ENCODE assay signal across 15 mouse cellular contexts in the genomic region with DNA sequence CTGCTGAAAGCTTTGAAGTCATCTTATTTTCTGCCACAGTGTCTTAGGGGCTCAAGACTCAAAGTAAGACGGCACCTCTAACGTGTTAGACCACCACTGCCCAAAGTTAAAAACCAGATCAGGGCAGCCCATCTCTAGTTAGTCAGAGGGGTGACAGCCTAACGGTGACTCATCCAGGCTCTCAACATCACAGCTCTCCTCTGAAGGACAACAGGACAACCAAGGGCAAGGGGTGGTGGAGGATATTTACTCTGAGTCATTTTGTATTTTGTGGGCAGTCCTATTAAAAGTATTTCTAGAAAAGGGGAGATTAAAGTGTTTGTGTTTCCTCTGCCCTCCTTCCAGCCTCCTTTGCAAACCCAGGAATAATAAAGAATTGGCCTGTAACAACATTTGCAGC.
DNase-seq lines count a peak whose midpoint lies in the region; ATAC-seq and TF ChIP-seq lines count a peak whose summit lies in the region.
"Had no signal": no experiment of that assay in that cellular context is flagged by ENCODE, and none has a peak within 500 bp of the region (broad histone marks: within the 10 kb centered on the region; RNA-seq: fewer than 3 reads in every experiment).

No protein-coding gene starts in this region.

- TF ChIP-seq POLR2A in myocyte (IDR thresholded peaks at IDR 0.05; ENCODE audit: insufficient read length, low read depth) = no peak

- no peak overlapping the region for H3ac ChIP-seq in myocyte (ENCODE audit: control insufficient read depth, insufficient read length)

- ATAC-seq in heart, embryonic 11.5 days (replicated peaks; ENCODE audit: insufficient number of reproducible peaks, low FRiP score, low TSS enrichment) = no peak
- ATAC-seq in cerebellum, adult (ENCODE audit: insufficient number of reproducible peaks, low FRiP score, low TSS enrichment) = no peak
- ATAC-seq: intestine, embryonic 15.5 days; liver, postnatal 0 days had no signal

- no peak for DNase-seq in heart, adult 9 months (ENCODE audit: low spot score in 2 of 2)
- no peak for DNase-seq in layer of hippocampus, adult 2 months (ENCODE audit: low spot score in 2 of 2)
- DNase-seq in layer of hippocampus, postnatal 14 days (ENCODE audit: low spot score in 2 of 2) = no peak
- peak; percentile 45 for DNase-seq in adrenal gland, adult 8-10 months
- DNase-seq: embryo, embryonic 11 days; gastrocnemius, adult 2 months; liver, postnatal 0 days; lung, postnatal 36 days had no signal

- H3K36me3 ChIP-seq in heart, embryonic 11.5 days (ENCODE audit: control insufficient read depth, insufficient read depth, low read length) = no peaks in the 10 kb centered on the region
- H3K36me3 ChIP-seq in myocyte (ENCODE audit: control insufficient read depth, insufficient read depth) = no peaks in the 10 kb centered on the region
- H3K36me3 ChIP-seq: intestine, embryonic 15.5 days; limb, embryonic 15.5 days; midbrain, embryonic 12.5 days had no signal

- 24% methylated on average over 3 of the region's 3 CpGs for WGBS in heart, embryonic 11.5 days (ENCODE audit: insufficient replicate concordance)

- H3K4me3 ChIP-seq in heart, embryonic 11.5 days (ENCODE audit: low read depth, low read length) = no peak overlapping the region
- H3K4me3 ChIP-seq in layer of hippocampus, adult 2 months = no peak overlapping the region
- H3K4me3 ChIP-seq in myocyte = no peak overlapping the region
- H3K4me3 ChIP-seq: gastrocnemius, adult 2 months; intestine, embryonic 15.5 days; limb, embryonic 15.5 days; midbrain, embryonic 12.5 days had no signal

- H3K27ac ChIP-seq in heart, embryonic 11.5 days (ENCODE audit: low read depth, low read length) = peak overlapping the region; percentile 70
- peak overlapping the region; percentile 78 for H3K27ac ChIP-seq in layer of hippocampus, adult 2 months
- H3K27ac ChIP-seq: gastrocnemius, adult 2 months; intestine, embryonic 15.5 days; kidney, postnatal 0 days; limb, embryonic 15.5 days; midbrain, embryonic 12.5 days had no signal

- H3K4me2 ChIP-seq in heart, embryonic 11.5 days = no peak overlapping the region
- peak overlapping the region; percentile 27 for H3K4me2 ChIP-seq in myocyte (ENCODE audit: low read depth)
- H3K4me2 ChIP-seq: intestine, embryonic 15.5 days; limb, embryonic 15.5 days; midbrain, embryonic 12.5 days had no signal

- H3K79me2 ChIP-seq in myocyte (ENCODE audit: control insufficient read depth, insufficient read depth) = peaks cover 16% of the 10 kb centered on the region

- no peak overlapping the region for H3K9ac ChIP-seq in heart, embryonic 11.5 days (ENCODE audit: low read depth, low read length)
- H3K9ac ChIP-seq: intestine, embryonic 15.5 days; limb, embryonic 15.5 days; liver, postnatal 0 days; midbrain, embryonic 12.5 days had no signal

- peaks cover 23% of the 10 kb centered on the region for H3K4me1 ChIP-seq in heart, embryonic 11.5 days (ENCODE audit: control insufficient read depth, insufficient read depth, low read length)

- no peaks in the 10 kb centered on the region for H3K9me3 ChIP-seq in heart, embryonic 11.5 days (replicated peaks; ENCODE audit: control insufficient read depth, low read length)
- H3K9me3 ChIP-seq: intestine, embryonic 15.5 days; limb, embryonic 15.5 days; midbrain, embryonic 12.5 days had no signal

- TF ChIP-seq CTCF in layer of hippocampus, adult 2 months (conservative IDR thresholded peaks at IDR 0.05) = no peak

- H3K27me3 ChIP-seq in heart, embryonic 11.5 days (ENCODE audit: control insufficient read depth, insufficient read depth, low read length) = no peaks in the 10 kb centered on the region
- no peaks in the 10 kb centered on the region for H3K27me3 ChIP-seq in myocyte (ENCODE audit: control insufficient read depth, insufficient read depth, insufficient read length)
- H3K27me3 ChIP-seq: intestine, embryonic 15.5 days; limb, embryonic 15.5 days; midbrain, embryonic 12.5 days had no signal

TF ChIP-seq in myocyte, 11 proteins besides CTCF, POLR2A, EP300 and RAD21:
- TF ChIP-seq TCF12 (IDR thresholded peaks at IDR 0.05; ENCODE audit: insufficient read depth, poor library complexity, severe bottlenecking) (no peak), TCF3 (IDR thresholded peaks at IDR 0.05; ENCODE audit: insufficient read length, low read depth) (no peak), USF1 (IDR thresholded peaks at IDR 0.05; ENCODE audit: low read depth) (no peak), E2F4 (IDR thresholded peaks at IDR 0.05; ENCODE audit: insufficient read depth) (no peak), SRF (IDR thresholded peaks at IDR 0.05; ENCODE audit: control insufficient read depth, insufficient read length, low read depth) (no peak), MAX (IDR thresholded peaks at IDR 0.05; ENCODE audit: low read depth) (no peak), MYOD1 (IDR thresholded peaks at IDR 0.05; ENCODE audit: control insufficient read depth in 1 of 3, insufficient read length in 2 of 3, low read depth in 2 of 3) (no peak), MYOG (IDR thresholded peaks at IDR 0.05; ENCODE audit: control insufficient read depth in 1 of 3, insufficient read depth in 1 of 3, insufficient read length in 2 of 3, low read depth in 2 of 3) (no peak)
